8 mouse cellular contexts compared by ENCODE assay signal in genomic region chr6:113172568-113172967, GRCm38 (mm10). TPM values are rescaled to one million over a fixed set of nuclear protein-coding genes. Genes with fewer than 3 reads are reported as not detected.
A peak's percentile ranks its signal among the peaks of the same experiment; 100 is the strongest.
DNase-seq lines count a peak whose midpoint lies in the region.

No protein-coding gene starts in this region.

- DNase-seq in ovary, postnatal 36 days (ENCODE audit: low spot score): peak; percentile 47
- no peak for DNase-seq in ovary, postnatal 10 days (ENCODE audit: low spot score)
- peak; percentile 53 for DNase-seq in T-cell, adult 2 months (ENCODE audit: low spot score)
- peak; percentile 78 to 83 for DNase-seq in cerebellum, postnatal 10 days
- peak; percentile 54 for DNase-seq in gastrocnemius, postnatal 14 days
- DNase-seq in left cerebral cortex, adult 18-20 months (ENCODE audit: low spot score in 2 of 2): peak; percentile 39 to 58
- peak; percentile 34 to 41 for DNase-seq in monocyte, adult 2 months (ENCODE audit: low read depth in 1 of 2, low spot score in 2 of 2)
- peak; percentile 49 to 57 for DNase-seq in thymus, postnatal 36 days

- intact Hi-C loops in gastrocnemius, postnatal 14 days (cut with DNase I; ENCODE audit: low total_unique reads): no loop called here

RNA-seq across cellular contexts. Expression of gene Lhfpl4, which starts 22.6 kb away (rescaled TPM):
- under 1 TPM; 0.44 to 0.62 TPM for total RNA-seq in gastrocnemius, postnatal 14 days (2021)
- total RNA-seq in left cerebral cortex, adult 18-20 months (2021): 10 to 100 TPM; 70.8 to 71.8 TPM

Comparison
In these comparisons a context has a peak if more than half of its experiments do, and no peak if none do; other contexts are left out.
1. RNA of gene Lhfpl4, which starts 22.6 kb away (total RNA-seq): 70.8 to 71.8 TPM in left cerebral cortex, adult 18-20 months; 0.44 to 0.62 TPM in gastrocnemius, postnatal 14 days; every median in the first group is over 10 times any median in the second.